Mouse (Mus musculus) hindbrain, embryonic 15.5 days (tissue): ENCODE results near the gene Sec14l2. TPM values are rescaled to one million over a fixed set of nuclear protein-coding genes. Genes with fewer than 3 reads are reported as not detected.
A peak's percentile ranks its signal among the peaks of the same experiment; 100 is the strongest.

Experiments used
- ATAC-seq: fragments of 200-750 bp; cut with Nextera tagmentation; 2 replicates; pipeline ENCODE4 v1.8.0; 2017; ENCODE audit warnings: low read depth, moderate number of reproducible peaks, moderate TSS enrichment; ENCODE audit not compliant: low FRiP score
- H3K27ac ChIP-seq: fragments of 300-500 bp; sonication (generic); replicated peaks from 2 replicates; pipeline ENCODE4 v1.5.1; 2015; ENCODE audit warnings: mild to moderate bottlenecking, inconsistent platforms
- H3K27me3 ChIP-seq: fragments of 300-500 bp; sonication (generic); 2 replicates; pipeline ENCODE4 v1.6.1; 2015; ENCODE audit warnings: control low read depth, inconsistent platforms
- H3K36me3 ChIP-seq: fragments of 300-500 bp; sonication (generic); 2 replicates; pipeline ENCODE4 v1.6.1; 2015; ENCODE audit warnings: control low read depth, inconsistent platforms
- H3K4me1 ChIP-seq: fragments of 300-500 bp; sonication (generic); replicated peaks from 2 replicates; pipeline ENCODE4 v1.6.1; 2015; ENCODE audit warnings: control low read depth, inconsistent platforms
- H3K4me2 ChIP-seq: fragments of 300-500 bp; sonication (generic); 2 replicates; pipeline ENCODE4 v1.6.1; 2015; ENCODE audit warnings: moderate library complexity, mild to moderate bottlenecking, inconsistent platforms
- H3K4me3 ChIP-seq: fragments of 300-500 bp; sonication (generic); 2 replicates; pipeline ENCODE4 v1.5.1; 2015; ENCODE audit warnings: mild to moderate bottlenecking, inconsistent platforms
- H3K9ac ChIP-seq: fragments of 300-500 bp; sonication (generic); 2 replicates; pipeline ENCODE4 v1.6.1; 2015; ENCODE audit warnings: inconsistent platforms
- H3K9me3 ChIP-seq: fragments of 300-500 bp; sonication (generic); 2 replicates; pipeline ENCODE4 v1.6.1; 2016; ENCODE audit warnings: control low read depth, inconsistent platforms
- WGBS: fragments of 180-500 bp; shearing (Covaris S2); methylation state at CpG from one replicate; pipeline ENCODE4 v1.1.7; 2015; 5-methylcytosine and 5-hydroxymethylcytosine counted together
- polyA plus RNA-seq: library from polyadenylated mRNA; unstranded; fragments of >200 nt; fragmentation: Nextera tagmentation; extraction: Ambion mirVana; gene quantifications from 2 replicates; pipeline ENCODE4 v1.2.1, GENCODE M21; 2015

The Sec14l2 gene
- 6.1 and 6.4 TPM in 2 replicates for polyA plus RNA-seq

- H3K27me3 ChIP-seq, result no peaks in the 10 kb centered on the region
- H3K4me3 ChIP-seq, result no peak within 1 kb of the TSS
- ATAC-seq, result no peak
- H3K4me1 ChIP-seq, result peaks cover 12% of the 10 kb centered on the region
- H3K9ac ChIP-seq, result no peak within 1 kb of the TSS
- WGBS, result 81% methylated on average over 10 of the region's 10 CpGs
- H3K9me3 ChIP-seq, result no peaks in the 10 kb centered on the region
- H3K36me3 ChIP-seq, result no peaks in the 10 kb centered on the region
- H3K27ac ChIP-seq, result no peak within 1 kb of the TSS
- H3K4me2 ChIP-seq, result no peak within 1 kb of the TSS
These were observed at the start of gene Sec14l2 for GRCm38 (mm10) chr11:4122742-4123579. Gene Sec14l2 (minus strand): TSS chr11:4123415.

- H3K27ac ChIP-seq, result no peak overlapping the region
- WGBS, result 95% methylated on average over 7 of the region's 7 CpGs
- no peaks in the 10 kb centered on the region for H3K9me3 ChIP-seq
- H3K4me2 ChIP-seq, result no peak overlapping the region
- no peak overlapping the region for H3K9ac ChIP-seq
- H3K4me3 ChIP-seq, result no peak overlapping the region
- H3K27me3 ChIP-seq, result no peaks in the 10 kb centered on the region
- peaks cover 29% of the 10 kb centered on the region for H3K4me1 ChIP-seq
- no peak for ATAC-seq
- peaks cover 87% of the 10 kb centered on the region for H3K36me3 ChIP-seq
These were observed 43.4 kb upstream of the Sec14l2 start for GRCm38 (mm10) chr11:4166467-4167090.

- Histone ChIP-seq H3K9ac (no peak overlapping the region), H3K27ac (no peak overlapping the region), H3K9me3 (no peaks in the 10 kb centered on the region), H3K4me2 (no peak overlapping the region), H3K4me3 (no peak overlapping the region), H3K36me3 (peaks cover 72% of the 10 kb centered on the region), H3K27me3 (no peaks in the 10 kb centered on the region), H3K4me1 (peaks cover 39% of the 10 kb centered on the region)
- WGBS, result 88% methylated on average over 2 of the region's 2 CpGs
- ATAC-seq, result no peak
These were observed 41.5 kb upstream of the Sec14l2 start for GRCm38 (mm10) chr11:4164701-4165100.

GRCm38 (mm10) chr11:4160758-4161480 is 37.7 kb upstream of the Sec14l2 start:
- Histone ChIP-seq H3K27me3 (no peaks in the 10 kb centered on the region), H3K4me1 (peaks cover 60% of the 10 kb centered on the region), H3K4me2 (peak overlapping the region; percentile 91), H3K36me3 (peaks cover 36% of the 10 kb centered on the region), H3K4me3 (peak overlapping the region; percentile 67), H3K9ac (peak overlapping the region; percentile 67), H3K27ac (peak overlapping the region; percentile 91), H3K9me3 (no peaks in the 10 kb centered on the region)
- ATAC-seq, result no peak
- WGBS, result 7% methylated on average over 15 of the region's 15 CpGs

- no peaks in the 10 kb centered on the region for H3K27me3 ChIP-seq
- peak within 1 kb of the TSS; percentile 67 for H3K4me3 ChIP-seq
- H3K27ac ChIP-seq, result peak within 1 kb of the TSS; percentile 91
- peak within 1 kb of the TSS; percentile 91 for H3K4me2 ChIP-seq
- peaks cover 60% of the 10 kb centered on the region for H3K4me1 ChIP-seq
- H3K9ac ChIP-seq, result peak within 1 kb of the TSS; percentile 67
- H3K9me3 ChIP-seq, result no peaks in the 10 kb centered on the region
- WGBS, result 1% methylated on average over 54 of the region's 54 CpGs
- peaks cover 27% of the 10 kb centered on the region for H3K36me3 ChIP-seq
- peak; percentile 98 for ATAC-seq
These were observed 36.8 kb upstream of the Sec14l2 start, which contains the start of the genes Ccdc157 and Sf3a1 for GRCm38 (mm10) chr11:4159808-4160708. Gene Ccdc157 (minus strand): TSS chr11:4160293. Gene Sf3a1 (plus strand): TSS chr11:4160350.

- WGBS, result 86% methylated on average over 3 of the region's 3 CpGs
- Histone ChIP-seq H3K4me2 (peak overlapping the region; percentile 91), H3K9me3 (no peaks in the 10 kb centered on the region), H3K4me3 (no peak overlapping the region), H3K27ac (no peak overlapping the region), H3K9ac (no peak overlapping the region), H3K36me3 (peaks cover 14% of the 10 kb centered on the region), H3K27me3 (no peaks in the 10 kb centered on the region), H3K4me1 (peaks cover 51% of the 10 kb centered on the region)
- no peak for ATAC-seq
These were observed 35.5 kb upstream of the Sec14l2 start for GRCm38 (mm10) chr11:4158676-4159075.

- ATAC-seq, result no peak
- Histone ChIP-seq H3K4me1 (peaks cover 24% of the 10 kb centered on the region), H3K9me3 (no peaks in the 10 kb centered on the region), H3K36me3 (no peaks in the 10 kb centered on the region), H3K4me3 (no peak overlapping the region), H3K9ac (no peak overlapping the region), H3K27ac (no peak overlapping the region), H3K27me3 (no peaks in the 10 kb centered on the region), H3K4me2 (no peak overlapping the region)
- WGBS, result 86% methylated on average over 5 of the region's 5 CpGs
These were observed 32.4 kb upstream of the Sec14l2 start for GRCm38 (mm10) chr11:4155641-4156040.

- H3K4me3 ChIP-seq, result no peak overlapping the region
- H3K4me2 ChIP-seq, result no peak overlapping the region
- 94% methylated on average over 7 of the region's 7 CpGs for WGBS
- no peaks in the 10 kb centered on the region for H3K9me3 ChIP-seq
- no peaks in the 10 kb centered on the region for H3K27me3 ChIP-seq
- no peak for ATAC-seq
- H3K27ac ChIP-seq, result no peak overlapping the region
- no peak overlapping the region for H3K9ac ChIP-seq
- no peaks in the 10 kb centered on the region for H3K36me3 ChIP-seq
- H3K4me1 ChIP-seq, result peaks cover 11% of the 10 kb centered on the region; the same call in 1 of the 2 replicates
These were observed 30.5 kb upstream of the Sec14l2 start for GRCm38 (mm10) chr11:4153694-4154093.

GRCm38 (mm10) chr11:4149886-4150285 is 26.7 kb upstream of the Sec14l2 start:
- 86% methylated on average over 6 of the region's 6 CpGs for WGBS

GRCm38 (mm10) chr11:4148536-4149156 is 25.4 kb upstream of the Sec14l2 start:
- peaks cover 4% of the 10 kb centered on the region for H3K36me3 ChIP-seq
- H3K4me1 ChIP-seq, result no peaks in the 10 kb centered on the region
- no peak overlapping the region for H3K4me2 ChIP-seq
- H3K27me3 ChIP-seq, result no peaks in the 10 kb centered on the region
- no peaks in the 10 kb centered on the region for H3K9me3 ChIP-seq
- no peak for ATAC-seq
- no peak overlapping the region for H3K27ac ChIP-seq
- 85% methylated on average over 9 of the region's 9 CpGs for WGBS
- no peak overlapping the region for H3K9ac ChIP-seq
- H3K4me3 ChIP-seq, result no peak overlapping the region

More at GRCm38 (mm10) chr11:4149886-4150285, 26.7 kb upstream of the Sec14l2 start:
- H3K4me3 ChIP-seq, result no peak overlapping the region
- H3K9me3 ChIP-seq, result no peaks in the 10 kb centered on the region
- no peak overlapping the region for H3K4me2 ChIP-seq
- no peak for ATAC-seq
- no peak overlapping the region for H3K27ac ChIP-seq
- no peaks in the 10 kb centered on the region for H3K4me1 ChIP-seq
- H3K36me3 ChIP-seq, result no peaks in the 10 kb centered on the region
- H3K27me3 ChIP-seq, result no peaks in the 10 kb centered on the region
- no peak overlapping the region for H3K9ac ChIP-seq

- WGBS, result 80% methylated on average over 5 of the region's 5 CpGs
- Histone ChIP-seq H3K9ac (no peak overlapping the region), H3K9me3 (no peaks in the 10 kb centered on the region), H3K27ac (no peak overlapping the region), H3K4me3 (no peak overlapping the region), H3K36me3 (peaks cover 9% of the 10 kb centered on the region), H3K27me3 (no peaks in the 10 kb centered on the region), H3K4me2 (no peak overlapping the region), H3K4me1 (no peaks in the 10 kb centered on the region)
- no peak for ATAC-seq
These were observed 24.9 kb upstream of the Sec14l2 start for GRCm38 (mm10) chr11:4148120-4148519.
